In the genomic region with DNA sequence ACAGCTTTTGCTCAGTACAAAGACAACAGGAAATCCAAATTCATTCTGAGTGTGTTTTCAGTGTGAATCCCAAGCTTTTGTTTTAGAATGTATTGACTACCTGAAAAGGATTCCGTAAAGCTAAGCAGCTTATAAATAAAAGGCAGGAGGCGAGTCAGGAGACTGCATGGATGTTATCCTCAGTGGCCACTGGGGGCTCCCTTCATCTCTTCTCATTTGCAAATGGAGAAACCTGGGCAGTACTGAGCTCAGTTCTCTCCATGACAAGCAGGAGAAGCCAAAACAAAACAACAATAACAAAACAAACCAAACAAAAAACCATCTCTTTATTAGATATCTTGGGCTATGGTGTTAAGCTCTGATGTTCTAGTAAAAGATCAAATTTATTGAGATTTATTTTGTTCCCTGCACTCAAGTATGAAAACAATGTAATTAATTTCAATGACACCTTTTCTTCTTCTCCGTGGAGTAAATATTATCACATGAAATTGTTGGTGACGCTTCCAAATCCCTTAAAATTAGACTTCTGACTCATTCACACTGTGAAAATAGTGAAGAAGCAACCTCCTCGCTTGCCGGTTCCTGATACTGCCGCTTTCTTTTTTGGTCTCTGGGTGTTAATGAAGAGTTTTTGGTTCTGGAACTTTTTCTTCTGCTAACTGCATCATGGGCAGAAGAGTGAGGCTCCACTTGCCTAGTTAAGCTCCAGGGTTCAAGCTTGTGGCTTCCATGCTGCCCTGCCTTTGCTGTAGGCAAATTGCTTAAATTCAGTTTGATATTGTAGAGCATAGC, we compare ENCODE assay signal across 13 mouse cellular contexts. TPM values are rescaled to one million over a fixed set of nuclear protein-coding genes. Genes with fewer than 3 reads are reported as not detected.
A peak's percentile ranks its signal among the peaks of the same experiment; 100 is the strongest.
DNase-seq lines count a peak whose midpoint lies in the region; ATAC-seq and TF ChIP-seq lines count a peak whose summit lies in the region.
"Had no signal": no experiment of that assay in that cellular context is flagged by ENCODE, and none has a peak within 500 bp of the region (broad histone marks: within the 10 kb centered on the region; RNA-seq: fewer than 3 reads in every experiment).

No protein-coding gene starts in this region.

- TF ChIP-seq CTCF in kidney, postnatal 0 days (IDR thresholded peaks at IDR 0.05; ENCODE audit: low read depth) = peak; percentile 46; the same call in 1 of the 2 replicates
- TF ChIP-seq CTCF in small intestine, adult 2 months (IDR thresholded peaks at IDR 0.05; ENCODE audit: extremely low read depth, insufficient read length, insufficient replicate concordance, low read depth, low read length) = 0 out of 2 replicates have a peak, but pooled peaks have one; percentile 17

- no peak overlapping the region for H3K27ac ChIP-seq in kidney, postnatal 0 days
- H3K27ac ChIP-seq in small intestine, adult 2 months (ENCODE audit: insufficient read depth, low read depth, low read length) = no peak overlapping the region
- H3K27ac ChIP-seq in heart, embryonic 11.5 days (ENCODE audit: low read depth, low read length) = no peak overlapping the region
- H3K27ac ChIP-seq: limb, embryonic 13.5 days; lung, embryonic 15.5 days; midbrain, embryonic 10.5 days had no signal

- no peak for TF ChIP-seq POLR2A in small intestine, adult 2 months (IDR thresholded peaks at IDR 0.05; ENCODE audit: low read depth, low read length)

- no peaks in the 10 kb centered on the region for H3K27me3 ChIP-seq in kidney, postnatal 0 days (ENCODE audit: insufficient read depth, low read length)
- no peaks in the 10 kb centered on the region for H3K27me3 ChIP-seq in small intestine, adult 2 months (ENCODE audit: control insufficient read depth, insufficient read depth, low read length)
- H3K27me3 ChIP-seq in heart, embryonic 11.5 days (ENCODE audit: control insufficient read depth, insufficient read depth, low read length) = no peaks in the 10 kb centered on the region
- H3K27me3 ChIP-seq: limb, embryonic 13.5 days; lung, embryonic 15.5 days had no signal

- no peaks in the 10 kb centered on the region for H3K9me3 ChIP-seq in kidney, postnatal 0 days (replicated peaks; ENCODE audit: low read length)
- H3K9me3 ChIP-seq in heart, embryonic 11.5 days (replicated peaks; ENCODE audit: control insufficient read depth, low read length) = no peaks in the 10 kb centered on the region
- H3K9me3 ChIP-seq: limb, embryonic 13.5 days; lung, embryonic 15.5 days; midbrain, embryonic 10.5 days had no signal

- H3K9ac ChIP-seq in kidney, postnatal 0 days (ENCODE audit: low read depth, low read length) = no peak overlapping the region
- H3K9ac ChIP-seq in heart, embryonic 11.5 days (ENCODE audit: low read depth, low read length) = no peak overlapping the region
- H3K9ac ChIP-seq: limb, embryonic 13.5 days; lung, embryonic 15.5 days had no signal

- H3K4me3 ChIP-seq in kidney, postnatal 0 days (replicated peaks; ENCODE audit: low read depth, low read length) = no peak overlapping the region
- H3K4me3 ChIP-seq in small intestine, adult 2 months (ENCODE audit: low read depth, low read length) = no peak overlapping the region
- H3K4me3 ChIP-seq in heart, embryonic 11.5 days (ENCODE audit: low read depth, low read length) = no peak overlapping the region
- H3K4me3 ChIP-seq: limb, embryonic 13.5 days; lung, embryonic 15.5 days; midbrain, embryonic 10.5 days had no signal

- ATAC-seq in cerebellum, adult (ENCODE audit: insufficient number of reproducible peaks, low FRiP score, low TSS enrichment) = no peak
- no peak for ATAC-seq in kidney, postnatal 0 days (replicated peaks; ENCODE audit: low FRiP score, low read depth)
- no peak for ATAC-seq in heart, embryonic 11.5 days (replicated peaks; ENCODE audit: insufficient number of reproducible peaks, low FRiP score, low TSS enrichment)

- H3K36me3 ChIP-seq in kidney, postnatal 0 days (ENCODE audit: insufficient read depth, low read length) = no peaks in the 10 kb centered on the region
- H3K36me3 ChIP-seq in small intestine, adult 2 months (ENCODE audit: control insufficient read depth, insufficient read depth, low read length) = no peaks in the 10 kb centered on the region
- no peaks in the 10 kb centered on the region for H3K36me3 ChIP-seq in heart, embryonic 11.5 days (ENCODE audit: control insufficient read depth, insufficient read depth, low read length)
- H3K36me3 ChIP-seq: limb, embryonic 13.5 days; lung, embryonic 15.5 days; midbrain, embryonic 10.5 days had no signal

- peaks cover 8% of the 10 kb centered on the region; the same call in 1 of the 2 replicates for H3K4me1 ChIP-seq in kidney, postnatal 0 days (replicated peaks; ENCODE audit: insufficient read depth, low read length)
- no peaks in the 10 kb centered on the region for H3K4me1 ChIP-seq in small intestine, adult 2 months (ENCODE audit: control insufficient read depth, insufficient read depth, insufficient read length, low read length)
- 0 out of 2 replicates have a peak, but pooled peaks cover 2% of the 10 kb centered on the region for H3K4me1 ChIP-seq in heart, embryonic 11.5 days (ENCODE audit: control insufficient read depth, insufficient read depth, low read length)
- H3K4me1 ChIP-seq: limb, embryonic 13.5 days; lung, embryonic 15.5 days had no signal

- DNase-seq in cerebellum, postnatal 14 days = peak; percentile 24 to 39
- peak; percentile 10 for DNase-seq in kidney, postnatal 0 days (ENCODE audit: low spot score)
- DNase-seq in kidney, postnatal 10 days = no peak
- DNase-seq in retina, embryonic 14.5 days (ENCODE audit: low spot score) = peak; percentile 32
- DNase-seq in retina, postnatal 1 day = no peak
- DNase-seq: heart, postnatal 36 days; kidney, adult 2 months had no signal

- WGBS in kidney, postnatal 0 days = 88% methylated on average over 7 of the region's 7 CpGs
- 94% methylated on average over 7 of the region's 7 CpGs for WGBS in small intestine, adult 2 months
- WGBS in heart, embryonic 11.5 days (ENCODE audit: insufficient replicate concordance) = 83% methylated on average over 7 of the region's 7 CpGs

- no peak overlapping the region for H3K4me2 ChIP-seq in kidney, postnatal 0 days (ENCODE audit: low read length)
- no peak overlapping the region for H3K4me2 ChIP-seq in heart, embryonic 11.5 days
- H3K4me2 ChIP-seq: limb, embryonic 13.5 days; lung, embryonic 15.5 days had no signal

RNA-seq across cellular contexts. Expression of a gene that starts 7.9 kb away (rescaled TPM):
- polyA plus RNA-seq in kidney, postnatal 0 days (2015; fragmentation: Nextera tagmentation; extraction: Ambion mirVana) = 0.92 and 1.4 TPM in 2 replicates
- not detected in 2 replicates for polyA plus RNA-seq in small intestine, adult 2 months (2012; rRNA removed)
- 1.5 and 2.3 TPM in 2 replicates for polyA plus RNA-seq in heart, embryonic 11.5 days (2014; fragmentation: Nextera tagmentation; extraction: Ambion mirVana)
- polyA plus RNA-seq: kidney, adult 2 months had no signal

Comparison
In these comparisons a context has a peak if more than half of its experiments do, and no peak if none do; other contexts are left out.
1. DNase-seq: peak in cerebellum, postnatal 14 days (2 of 2), kidney, postnatal 0 days (single experiment) and retina, embryonic 14.5 days (single experiment); none in kidney, postnatal 10 days (single experiment) and retina, postnatal 1 day (single experiment).